Mouse (Mus musculus): ENCODE measurements around the gene AF366264.
"Not testable (repeated sequence)": the region's sequence is repeated elsewhere in the genome, so short reads cannot be mapped to it uniquely, and the experiment has no call there.

GRCm38 (mm10) chr8:13838289-13838688, at the start of gene AF366264:
- not testable (repeated sequence) for TF ChIP-seq CTCF (IDR thresholded peaks at IDR 0.05; ENCODE audit: insufficient read depth, low read length); POLR2A (IDR thresholded peaks at IDR 0.05; ENCODE audit: borderline replicate concordance, extremely low read depth, low read depth, low read length)

All from lung, adult 2 months (tissue).